Mouse (Mus musculus): Measurements from ENCODE around the gene Zfp36l1. TPM values are rescaled to one million over a fixed set of nuclear protein-coding genes. Genes with fewer than 3 reads are reported as not detected.

Gene Zfp36l1
- polyA plus RNA-seq, 1 experiment: 253 TPM

DNA sequence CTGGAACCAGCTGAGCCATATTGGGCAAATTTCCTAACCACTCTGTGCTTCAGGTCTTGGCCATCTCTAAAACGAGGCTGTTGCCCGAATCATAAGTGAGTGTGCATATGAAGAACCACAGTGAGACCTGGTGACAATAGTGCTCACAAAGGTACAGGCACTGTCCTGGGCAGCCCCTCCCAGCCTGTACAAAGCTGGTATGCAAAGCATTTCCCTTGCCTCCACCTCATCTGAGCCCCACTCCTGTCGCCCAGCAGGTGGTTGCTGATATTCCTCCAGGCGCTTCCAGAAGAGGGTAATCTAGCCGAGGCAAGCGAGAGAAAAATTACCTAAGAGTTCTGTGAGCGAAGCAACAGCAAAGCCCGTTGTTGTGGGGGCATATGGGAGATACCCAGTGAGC lies 21.7 kb downstream of the Zfp36l1 start:
- TF ChIP-seq POLR2A (IDR thresholded peaks at IDR 0.05; ENCODE audit: control insufficient read depth, extremely low read depth, insufficient read depth, low read length, poor library complexity): no peak
- TF ChIP-seq CTCF (IDR thresholded peaks at IDR 0.05; ENCODE audit: borderline replicate concordance, control insufficient read depth, extremely low read depth, insufficient read depth, low read length, poor library complexity): no peak
- H3K4me3 ChIP-seq (ENCODE audit: control insufficient read depth, insufficient read depth, low read length): no peak overlapping the region
- H3K4me1 ChIP-seq (replicated peaks; ENCODE audit: control insufficient read depth, insufficient read depth, low read length): no peaks in the 10 kb centered on the region
- H3K27me3 ChIP-seq (ENCODE audit: control insufficient read depth, insufficient read depth, low read length): no peaks in the 10 kb centered on the region
- no peak for DNase-seq
- 86% methylated on average over 8 of the region's 8 CpGs for WGBS
- no peak overlapping the region for H3K27ac ChIP-seq (ENCODE audit: control insufficient read depth, insufficient read depth, low read length)
- no peaks in the 10 kb centered on the region for H3K36me3 ChIP-seq (ENCODE audit: control insufficient read depth, insufficient read depth, low read length)

DNA sequence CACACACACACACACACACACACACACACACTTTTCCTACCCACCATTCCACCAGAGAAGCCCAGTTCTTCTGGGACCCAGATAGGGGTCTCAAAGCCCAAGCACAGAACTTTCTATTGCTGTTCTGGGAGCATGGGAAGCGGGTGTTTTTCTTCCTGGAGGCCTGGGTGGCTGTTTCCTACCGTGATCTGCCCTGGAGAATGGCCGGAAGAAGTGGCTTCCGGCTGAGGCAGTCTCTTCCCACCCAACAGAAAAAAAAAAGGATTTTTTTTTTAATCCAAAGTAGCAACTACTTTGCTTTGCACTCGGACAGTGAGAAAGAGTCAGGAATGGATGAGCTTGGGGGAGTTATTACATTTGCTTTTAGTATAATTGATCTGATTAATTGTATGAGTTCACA lies 22.3 kb downstream of the Zfp36l1 start:
- 95% methylated on average over 5 of the region's 5 CpGs for WGBS
- Histone ChIP-seq H3K36me3 (ENCODE audit: control insufficient read depth, insufficient read depth, low read length) (no peaks in the 10 kb centered on the region), H3K4me3 (ENCODE audit: control insufficient read depth, insufficient read depth, low read length) (no peak overlapping the region), H3K27ac (ENCODE audit: control insufficient read depth, insufficient read depth, low read length) (no peak overlapping the region), H3K27me3 (ENCODE audit: control insufficient read depth, insufficient read depth, low read length) (no peaks in the 10 kb centered on the region), H3K4me1 (replicated peaks; ENCODE audit: control insufficient read depth, insufficient read depth, low read length) (no peaks in the 10 kb centered on the region)
- no peak for DNase-seq
- no peak for TF ChIP-seq CTCF (IDR thresholded peaks at IDR 0.05; ENCODE audit: borderline replicate concordance, control insufficient read depth, extremely low read depth, insufficient read depth, low read length, poor library complexity)
- no peak for TF ChIP-seq POLR2A (IDR thresholded peaks at IDR 0.05; ENCODE audit: control insufficient read depth, extremely low read depth, insufficient read depth, low read length, poor library complexity)

DNA sequence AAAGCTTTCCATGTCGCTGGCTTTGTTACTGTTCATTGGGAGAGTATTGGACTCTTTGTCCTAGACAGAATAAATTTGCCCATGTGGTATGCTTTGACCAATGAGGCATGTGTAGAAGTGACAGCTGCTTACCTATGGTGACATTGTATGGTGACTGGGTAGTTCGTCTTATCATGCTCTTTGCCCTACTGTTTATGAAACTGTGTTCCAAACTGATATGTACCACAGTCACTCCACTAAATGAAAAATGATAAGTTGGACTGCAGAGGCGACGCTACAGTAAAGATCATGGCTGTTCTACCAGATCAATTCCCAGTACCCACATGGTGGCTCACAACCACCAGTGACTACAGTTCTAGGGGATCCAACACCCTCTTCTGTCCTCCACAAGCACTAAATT lies 24.7 kb downstream of the Zfp36l1 start:
- TF ChIP-seq CTCF (IDR thresholded peaks at IDR 0.05; ENCODE audit: borderline replicate concordance, control insufficient read depth, extremely low read depth, insufficient read depth, low read length, poor library complexity) (no peak), POLR2A (IDR thresholded peaks at IDR 0.05; ENCODE audit: control insufficient read depth, extremely low read depth, insufficient read depth, low read length, poor library complexity) (no peak)
- Histone ChIP-seq H3K4me3 (ENCODE audit: control insufficient read depth, insufficient read depth, low read length) (no peak overlapping the region), H3K27me3 (ENCODE audit: control insufficient read depth, insufficient read depth, low read length) (no peaks in the 10 kb centered on the region), H3K4me1 (replicated peaks; ENCODE audit: control insufficient read depth, insufficient read depth, low read length) (no peaks in the 10 kb centered on the region), H3K27ac (ENCODE audit: control insufficient read depth, insufficient read depth, low read length) (no peak overlapping the region), H3K36me3 (ENCODE audit: control insufficient read depth, insufficient read depth, low read length) (no peaks in the 10 kb centered on the region)
- 97% methylated on average over 4 of the region's 4 CpGs for WGBS
- no peak for DNase-seq

DNA sequence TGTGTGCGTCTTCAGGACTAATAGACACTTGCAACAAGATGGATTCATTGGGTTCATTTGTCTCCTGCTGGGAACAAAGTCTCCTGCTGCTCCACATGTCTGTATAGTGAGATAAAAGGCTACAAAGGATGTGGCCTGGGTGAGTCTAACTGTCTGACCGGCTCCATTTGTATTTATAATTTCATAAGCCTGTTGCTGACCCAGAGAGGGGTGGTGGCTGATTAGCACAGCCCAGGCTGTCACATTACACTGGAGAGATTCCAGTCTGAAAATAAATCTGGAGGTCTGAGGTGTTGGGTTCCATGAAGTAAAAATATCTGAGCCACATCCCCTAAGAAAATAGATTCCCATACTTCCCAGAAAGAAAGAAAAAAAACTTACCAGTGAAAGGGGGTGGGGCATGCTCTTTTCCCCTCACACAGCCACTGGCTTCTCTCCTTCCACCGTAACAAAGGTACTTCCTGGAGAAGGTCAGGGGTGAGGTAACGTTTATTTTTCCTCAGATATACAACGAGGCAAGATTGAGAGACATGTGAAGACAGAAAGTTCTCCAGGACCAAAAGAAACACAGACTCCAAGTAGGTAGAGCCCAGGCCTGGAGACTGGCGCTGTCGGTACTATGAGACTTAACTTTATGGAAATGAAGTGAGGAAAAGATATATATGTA lies 28.2 kb downstream of the Zfp36l1 start:
- H3K36me3 ChIP-seq (ENCODE audit: control insufficient read depth, insufficient read depth, low read length): no peaks in the 10 kb centered on the region
- no peaks in the 10 kb centered on the region for H3K27me3 ChIP-seq (ENCODE audit: control insufficient read depth, insufficient read depth, low read length)
- H3K4me3 ChIP-seq (ENCODE audit: control insufficient read depth, insufficient read depth, low read length): no peak overlapping the region
- 73% methylated on average over 7 of the region's 7 CpGs for WGBS
- no peaks in the 10 kb centered on the region for H3K4me1 ChIP-seq (replicated peaks; ENCODE audit: control insufficient read depth, insufficient read depth, low read length)
- TF ChIP-seq POLR2A (IDR thresholded peaks at IDR 0.05; ENCODE audit: control insufficient read depth, extremely low read depth, insufficient read depth, low read length, poor library complexity) (no peak), CTCF (IDR thresholded peaks at IDR 0.05; ENCODE audit: borderline replicate concordance, control insufficient read depth, extremely low read depth, insufficient read depth, low read length, poor library complexity) (no peak)
- DNase-seq: no peak
- H3K27ac ChIP-seq (ENCODE audit: control insufficient read depth, insufficient read depth, low read length): no peak overlapping the region

DNA sequence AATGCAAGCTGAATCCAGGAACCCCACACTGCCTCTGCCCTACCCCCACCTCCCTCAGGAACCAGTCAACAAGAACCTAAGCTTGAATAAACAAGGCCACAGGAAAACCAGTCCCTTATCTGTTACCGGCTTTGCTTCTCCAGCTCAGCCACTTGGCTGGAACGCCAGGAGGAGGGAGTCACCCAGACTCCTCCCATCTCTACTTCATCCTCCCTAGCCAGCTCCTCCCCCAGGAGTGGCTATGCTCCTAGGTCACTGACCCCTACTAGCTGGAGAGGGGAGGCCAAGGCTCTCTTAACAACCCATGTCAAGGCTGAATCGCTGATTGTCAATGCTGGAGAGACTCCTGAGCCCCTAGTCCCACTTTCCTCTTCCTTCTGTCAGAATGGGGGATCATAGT lies 28.9 kb downstream of the Zfp36l1 start:
- no peak overlapping the region for H3K4me3 ChIP-seq (ENCODE audit: control insufficient read depth, insufficient read depth, low read length)
- TF ChIP-seq POLR2A (IDR thresholded peaks at IDR 0.05; ENCODE audit: control insufficient read depth, extremely low read depth, insufficient read depth, low read length, poor library complexity): no peak
- TF ChIP-seq CTCF (IDR thresholded peaks at IDR 0.05; ENCODE audit: borderline replicate concordance, control insufficient read depth, extremely low read depth, insufficient read depth, low read length, poor library complexity): no peak
- H3K27ac ChIP-seq (ENCODE audit: control insufficient read depth, insufficient read depth, low read length): no peak overlapping the region
- no peak for DNase-seq
- no peaks in the 10 kb centered on the region for H3K27me3 ChIP-seq (ENCODE audit: control insufficient read depth, insufficient read depth, low read length)
- WGBS: 89% methylated on average over 3 of the region's 3 CpGs
- H3K4me1 ChIP-seq (replicated peaks; ENCODE audit: control insufficient read depth, insufficient read depth, low read length): no peaks in the 10 kb centered on the region
- H3K36me3 ChIP-seq (ENCODE audit: control insufficient read depth, insufficient read depth, low read length): no peaks in the 10 kb centered on the region

DNA sequence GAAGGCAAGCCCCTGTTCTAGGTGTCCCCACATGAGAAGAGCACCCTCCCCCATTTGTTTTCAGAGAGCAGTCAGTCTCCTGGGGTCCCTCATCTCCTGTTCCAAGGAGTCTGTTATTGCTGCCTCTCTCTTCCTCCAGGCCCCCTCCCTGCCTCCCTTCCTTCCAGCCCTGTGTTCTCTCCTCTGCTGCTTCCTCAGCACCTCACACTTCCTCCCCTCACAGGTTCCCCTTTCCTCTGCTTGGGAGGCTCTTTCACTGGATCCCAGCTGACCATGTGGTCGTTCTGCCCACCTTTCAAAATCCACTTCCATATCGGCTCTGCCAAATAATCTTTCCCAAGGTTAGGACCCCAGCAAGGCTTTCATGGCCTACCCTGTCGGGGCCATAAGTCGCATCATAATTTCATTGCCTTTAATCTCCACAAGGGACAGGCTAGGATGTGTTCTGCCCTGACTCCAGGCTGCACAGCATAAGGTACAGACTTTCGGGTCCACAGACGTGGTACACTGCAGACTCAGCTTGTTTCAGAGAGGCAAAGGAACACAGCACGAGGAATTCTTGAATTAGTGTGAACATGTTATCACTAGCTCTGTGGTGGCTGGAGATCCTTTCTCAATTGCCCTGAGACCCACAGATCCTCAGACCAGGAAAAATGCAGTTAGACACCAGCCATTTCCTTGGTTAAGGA lies 29.5 kb downstream of the Zfp36l1 start:
- 79% methylated on average over 7 of the region's 7 CpGs for WGBS
- Histone ChIP-seq H3K4me1 (replicated peaks; ENCODE audit: control insufficient read depth, insufficient read depth, low read length) (no peaks in the 10 kb centered on the region), H3K27ac (ENCODE audit: control insufficient read depth, insufficient read depth, low read length) (no peak overlapping the region; the same call in 1 of the 2 replicates), H3K4me3 (ENCODE audit: control insufficient read depth, insufficient read depth, low read length) (no peak overlapping the region), H3K27me3 (ENCODE audit: control insufficient read depth, insufficient read depth, low read length) (no peaks in the 10 kb centered on the region), H3K36me3 (ENCODE audit: control insufficient read depth, insufficient read depth, low read length) (no peaks in the 10 kb centered on the region)
- TF ChIP-seq POLR2A (IDR thresholded peaks at IDR 0.05; ENCODE audit: control insufficient read depth, extremely low read depth, insufficient read depth, low read length, poor library complexity) (no peak), CTCF (IDR thresholded peaks at IDR 0.05; ENCODE audit: borderline replicate concordance, control insufficient read depth, extremely low read depth, insufficient read depth, low read length, poor library complexity) (no peak)
- DNase-seq: no peak

Measured in thymus, adult 2 months (tissue).